Mouse (Mus musculus) cerebellum, adult 2 months (tissue): Measurements from ENCODE around the gene Shank2.

Source experiments
- CTCF ChIP-seq: fragments of 200-500 bp; IDR thresholded peaks from 2 replicates; pipeline ENCODE4 v1.5.1; 2011; ENCODE audit warnings: low read depth, mild to moderate bottlenecking, control low read depth, low read length, moderate library complexity, borderline replicate concordance; ENCODE audit not compliant: insufficient read depth
- POLR2A ChIP-seq: fragments of 200-500 bp; IDR thresholded peaks from 2 replicates; pipeline ENCODE4 v1.6.1; 2011; ENCODE audit warnings: low read length, control low read depth, borderline replicate concordance; ENCODE audit not compliant: insufficient read depth

DNA sequence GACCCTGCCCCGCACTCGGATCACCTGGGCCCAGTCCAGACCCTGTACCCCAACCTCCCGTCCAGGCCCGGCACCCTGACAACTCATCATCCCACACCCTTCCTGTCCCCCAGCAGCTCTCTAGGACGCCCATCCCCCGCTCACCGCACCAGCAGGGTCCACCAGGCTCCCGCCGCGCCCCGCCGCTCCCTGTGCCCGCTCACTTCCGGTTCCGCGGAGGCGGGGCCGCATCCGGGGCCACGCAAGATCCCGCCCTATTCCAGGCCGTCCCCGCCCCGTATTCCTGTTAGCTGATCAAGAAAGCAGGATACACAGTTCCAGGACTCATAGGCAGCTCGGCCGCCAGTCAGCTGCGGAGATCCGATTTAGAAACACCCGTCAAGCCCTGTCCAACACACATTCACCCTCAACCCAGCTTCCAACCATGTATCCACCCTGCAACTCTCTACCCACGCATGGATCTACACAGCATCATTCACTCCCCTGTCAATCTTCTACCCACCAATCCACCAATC, 468.9 kb downstream of the Shank2 start, which contains the start of gene Cttn:
- TF ChIP-seq CTCF (no peak), POLR2A (peak; percentile 72; the same call in 1 of the 2 replicates)
